Mouse (Mus musculus): Measurements from ENCODE around the gene Ngrn.

The Ngrn gene

DNA sequence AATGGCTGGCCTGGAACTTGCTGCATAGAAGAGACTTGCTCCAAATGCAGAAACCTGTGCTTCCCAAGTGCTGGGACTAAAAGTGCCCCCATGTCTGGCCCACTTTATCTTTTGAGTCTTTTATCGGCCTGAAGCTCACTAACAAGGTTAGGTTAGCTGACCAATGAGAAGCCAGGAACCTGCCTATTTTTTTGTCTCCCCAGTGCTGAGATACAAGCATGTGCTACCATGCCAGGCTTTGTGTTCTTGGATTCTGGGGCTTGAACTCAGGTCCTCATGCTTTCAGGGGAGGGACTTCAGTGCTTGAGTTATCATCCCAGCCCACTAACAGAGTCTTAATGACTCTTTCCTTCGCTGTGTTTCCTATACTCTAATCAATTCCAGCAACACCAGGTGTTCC lies 3.3 kb upstream of the Ngrn start:
- in situ Hi-C loops (cut with MboI, MseI), result no loop called here

DNA sequence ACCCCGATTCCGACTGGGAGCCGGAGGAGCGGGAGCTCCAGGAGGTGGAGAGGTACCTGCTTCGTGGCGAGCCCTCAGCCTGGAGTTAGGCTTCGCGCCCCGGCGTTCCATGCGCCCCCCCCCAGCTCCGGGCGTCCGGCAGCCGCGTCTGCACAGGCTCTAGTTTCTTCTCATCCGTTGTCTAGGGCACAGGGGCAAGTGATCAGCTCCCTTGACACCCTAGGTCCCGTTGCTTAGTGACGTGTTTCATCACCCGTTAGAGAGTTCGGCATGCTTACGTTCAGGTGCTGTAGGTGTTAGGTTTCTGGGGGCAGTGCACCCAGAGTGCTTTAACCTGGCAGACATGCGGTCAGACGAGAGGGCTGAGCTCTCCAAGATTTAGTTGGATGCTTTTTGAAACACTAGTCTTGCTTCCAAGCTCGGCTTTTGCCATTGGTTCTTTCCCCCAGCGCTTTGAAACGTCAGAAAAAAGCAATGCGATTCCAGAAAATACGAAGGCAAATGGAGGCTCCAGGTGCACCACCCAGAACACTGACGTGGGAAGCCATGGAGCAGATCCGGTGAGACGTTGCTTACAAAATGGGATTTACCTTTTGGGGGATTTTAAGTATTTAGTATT lies 466 bp downstream of the Ngrn start:
- in situ Hi-C loops (cut with MboI, MseI), result no loop called here

DNA sequence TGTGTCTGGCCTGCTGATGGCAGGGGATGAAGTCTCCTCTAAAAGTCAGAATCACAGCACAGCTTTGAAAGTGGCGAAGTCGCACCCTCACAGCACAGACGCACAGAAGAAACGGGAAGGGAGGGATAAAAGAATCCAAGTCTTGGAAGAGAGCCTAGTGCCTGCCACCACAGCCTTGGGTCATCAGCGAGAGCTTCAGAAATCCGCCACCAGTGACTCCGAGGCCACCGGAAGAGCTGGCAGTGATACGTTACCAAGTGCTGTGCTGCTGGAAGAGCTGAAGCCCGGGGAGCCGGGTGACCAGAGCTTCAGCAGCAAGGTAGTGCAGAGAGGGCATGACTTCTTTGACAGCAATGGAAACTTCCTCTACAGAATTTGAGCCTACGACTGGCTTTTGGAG lies 3.6 kb downstream of the Ngrn start:
- in situ Hi-C loops (cut with MboI, MseI), result no loop called here

DNA sequence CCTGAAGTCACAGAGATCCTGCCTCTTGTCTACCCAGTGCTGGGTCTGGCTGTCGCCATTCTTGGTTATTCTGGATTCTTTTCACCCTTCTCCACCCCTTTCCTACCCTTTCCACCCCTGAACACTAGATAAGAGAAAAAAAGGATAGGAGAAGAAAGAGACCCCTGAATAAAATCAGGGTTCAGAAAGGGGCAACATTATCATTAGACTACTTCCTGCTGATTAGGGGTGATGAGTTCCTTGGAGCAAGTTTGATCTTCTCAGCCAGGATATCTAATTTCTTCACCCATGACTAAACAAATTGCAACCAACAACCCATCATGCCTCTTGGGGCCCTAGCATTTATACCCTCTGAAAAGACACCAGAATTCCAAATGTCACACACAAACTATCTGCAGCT lies 6.7 kb downstream of the Ngrn start:
- in situ Hi-C loops (cut with MboI, MseI), result no loop called here

DNA sequence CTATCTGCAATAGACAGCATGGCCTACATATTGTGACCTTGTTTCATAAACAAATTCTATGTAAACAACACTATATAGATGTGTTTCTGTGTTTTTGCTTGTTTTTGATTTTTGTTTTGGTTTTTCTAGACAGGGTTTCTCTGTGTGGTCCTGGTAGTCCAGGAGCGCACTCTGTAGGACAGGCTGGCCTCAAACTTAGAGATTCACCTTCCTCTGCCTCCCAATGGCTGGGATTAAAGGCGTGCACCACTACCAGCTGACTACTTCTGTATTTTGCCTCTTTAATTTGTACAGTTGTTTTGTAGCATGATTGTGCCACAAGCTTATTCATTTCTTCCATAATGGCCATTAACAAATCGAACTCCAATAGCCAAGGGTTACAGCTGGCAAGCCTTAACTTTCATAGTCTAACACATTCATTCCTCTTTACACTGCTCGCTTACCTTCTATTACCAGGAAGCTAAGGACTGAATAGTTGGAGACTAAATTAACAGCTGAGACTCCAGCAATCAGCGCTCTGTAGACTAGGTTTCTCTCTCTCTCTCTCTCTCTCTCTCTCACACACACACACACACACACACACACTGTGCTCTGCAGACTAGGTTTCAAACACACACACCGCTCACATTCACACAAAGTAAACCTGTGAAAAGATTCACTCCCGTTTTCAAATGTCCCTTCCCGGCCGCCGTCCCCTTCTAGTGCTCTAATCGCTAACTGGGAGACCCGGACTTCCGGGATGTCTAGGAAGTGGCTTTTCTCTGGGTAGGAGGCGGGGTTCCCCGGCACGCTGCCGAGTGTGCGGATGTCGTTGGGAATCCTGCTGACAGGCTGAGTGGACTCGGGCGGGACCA lies 8.1 kb downstream of the Ngrn start, which contains the start of gene Vps33b:
Gene Vps33b (plus strand): TSS at position 753 of the 854 bp plus-strand sequence.
- in situ Hi-C loops (cut with MboI, MseI), result no loop called here

DNA sequence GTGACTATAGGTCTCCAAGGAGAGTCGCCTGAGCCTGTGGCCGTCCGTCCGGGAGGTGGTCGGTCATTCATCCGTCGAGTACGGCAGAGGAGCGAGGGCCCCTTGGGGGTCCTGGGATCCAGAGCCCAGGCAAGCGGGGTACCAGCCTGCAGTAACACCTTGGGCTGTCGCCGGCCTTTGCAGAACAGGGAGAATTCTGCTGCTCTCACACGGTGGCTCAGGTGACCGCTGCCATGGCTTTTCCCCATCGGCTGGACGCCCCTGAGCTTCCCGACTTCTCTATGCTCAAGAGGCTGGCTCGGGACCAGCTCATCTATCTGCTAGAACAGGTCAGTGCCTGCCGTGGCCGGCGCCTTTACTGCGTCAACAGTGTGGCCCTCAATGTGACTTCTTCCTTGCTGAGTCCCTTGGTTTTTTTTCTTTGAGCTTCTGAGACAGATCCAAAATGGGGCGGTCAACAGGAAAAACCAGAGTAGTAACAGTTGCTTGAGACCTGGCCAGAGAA lies 8.8 kb downstream of the Ngrn start:
- in situ Hi-C loops (cut with MboI, MseI), result no loop called here

DNA sequence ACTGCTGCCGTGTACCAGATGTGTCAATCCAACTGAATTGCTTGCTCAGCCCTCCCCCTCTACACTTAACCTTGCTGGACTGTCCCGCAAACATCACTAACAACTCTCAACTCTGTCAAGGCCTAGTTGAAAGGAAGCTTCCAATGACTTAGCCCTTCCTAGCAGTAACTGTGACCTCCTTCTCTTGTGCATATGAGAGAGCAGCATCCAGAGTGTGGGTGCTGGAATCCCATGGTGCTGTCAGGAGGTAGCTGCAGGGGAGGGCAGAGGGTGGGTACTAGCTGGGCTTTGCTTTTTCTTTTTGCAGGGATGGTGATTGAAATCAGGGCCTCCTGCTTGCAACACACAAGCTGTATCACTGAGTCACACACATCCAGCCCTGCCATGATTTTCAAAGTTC lies 12.4 kb downstream of the Ngrn start:
- in situ Hi-C loops (cut with MboI, MseI), result no loop called here

DNA sequence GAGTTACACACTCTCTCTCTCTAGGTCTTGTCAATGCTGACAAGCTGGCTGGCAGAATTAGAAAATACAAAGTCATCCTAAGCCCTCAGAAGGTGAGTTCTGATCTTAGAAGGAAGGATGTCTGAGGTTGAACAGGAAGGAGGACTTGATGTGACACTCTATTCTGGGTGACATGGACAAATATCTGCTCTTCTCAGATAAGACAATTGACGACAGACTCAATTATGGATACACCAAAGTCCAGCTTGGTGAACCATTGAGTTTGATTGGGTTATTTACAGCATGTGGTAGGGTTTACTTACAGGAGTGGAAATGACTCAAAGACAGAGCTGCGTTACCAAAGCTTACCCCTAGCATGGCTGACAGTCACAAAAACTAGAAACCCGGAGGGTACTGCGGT lies 15.4 kb downstream of the Ngrn start:
- in situ Hi-C loops (cut with MboI, MseI), result no loop called here

DNA sequence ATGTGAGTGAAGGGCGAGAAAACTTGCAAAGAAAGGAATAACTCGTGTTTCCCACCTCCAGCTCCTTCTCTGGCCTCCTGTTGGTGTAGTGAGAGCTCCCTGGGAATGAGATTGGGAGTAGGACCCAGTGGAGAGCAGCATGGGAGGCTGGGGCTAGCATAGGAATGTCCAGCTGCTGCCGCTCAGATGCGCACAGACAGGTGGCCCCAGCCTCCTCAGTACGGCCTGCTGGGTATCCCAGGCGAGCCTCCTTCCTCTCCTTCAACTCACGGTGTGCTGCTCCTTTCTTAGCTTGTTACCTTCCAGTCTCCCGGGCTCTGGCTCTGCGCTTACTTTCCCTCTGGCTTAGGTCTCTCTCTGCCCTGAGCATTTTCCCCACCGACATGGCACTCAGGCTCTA lies 19.0 kb downstream of the Ngrn start:
- in situ Hi-C loops (cut with MboI, MseI), result no loop called here

DNA sequence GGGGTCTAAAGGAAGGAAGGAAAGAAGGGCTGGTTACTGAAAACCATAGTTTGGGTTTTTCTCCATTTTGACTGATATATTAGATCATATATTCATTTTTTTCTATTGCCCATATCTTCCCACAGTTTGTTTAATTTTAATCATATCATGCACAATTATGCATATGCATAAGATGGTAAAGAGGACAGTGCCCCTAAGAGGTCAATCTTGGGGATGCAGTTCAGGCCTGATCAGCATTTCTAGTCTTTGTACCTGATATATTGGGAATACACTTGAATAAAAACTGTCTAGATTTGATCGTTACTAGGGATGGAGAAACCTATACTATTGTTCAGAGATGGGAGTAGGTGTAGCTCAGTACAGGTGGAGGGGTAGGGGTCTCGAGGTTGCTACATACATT lies 20.0 kb downstream of the Ngrn start:
- in situ Hi-C loops (cut with MboI, MseI), result no loop called here

DNA sequence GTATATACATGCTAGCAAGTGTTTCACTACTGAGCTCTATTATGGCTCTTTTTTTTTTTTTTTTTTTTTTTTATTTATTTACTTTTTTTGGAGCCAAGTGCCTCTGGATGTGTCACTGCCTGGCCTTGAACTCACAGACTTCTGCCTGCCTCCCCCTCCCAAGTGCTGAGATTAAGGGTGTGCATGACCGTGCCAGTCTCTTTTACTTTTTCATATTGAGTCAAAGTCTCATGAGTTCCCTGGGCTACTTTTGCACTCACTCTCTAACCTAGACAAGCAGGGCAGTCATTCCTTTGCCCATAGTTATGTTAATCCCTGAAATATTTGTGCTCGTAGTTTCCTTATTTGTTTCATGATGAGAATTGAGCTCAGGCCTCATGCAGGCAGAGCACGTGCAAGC lies 20.6 kb downstream of the Ngrn start:
- in situ Hi-C loops (cut with MboI, MseI), result no loop called here

DNA sequence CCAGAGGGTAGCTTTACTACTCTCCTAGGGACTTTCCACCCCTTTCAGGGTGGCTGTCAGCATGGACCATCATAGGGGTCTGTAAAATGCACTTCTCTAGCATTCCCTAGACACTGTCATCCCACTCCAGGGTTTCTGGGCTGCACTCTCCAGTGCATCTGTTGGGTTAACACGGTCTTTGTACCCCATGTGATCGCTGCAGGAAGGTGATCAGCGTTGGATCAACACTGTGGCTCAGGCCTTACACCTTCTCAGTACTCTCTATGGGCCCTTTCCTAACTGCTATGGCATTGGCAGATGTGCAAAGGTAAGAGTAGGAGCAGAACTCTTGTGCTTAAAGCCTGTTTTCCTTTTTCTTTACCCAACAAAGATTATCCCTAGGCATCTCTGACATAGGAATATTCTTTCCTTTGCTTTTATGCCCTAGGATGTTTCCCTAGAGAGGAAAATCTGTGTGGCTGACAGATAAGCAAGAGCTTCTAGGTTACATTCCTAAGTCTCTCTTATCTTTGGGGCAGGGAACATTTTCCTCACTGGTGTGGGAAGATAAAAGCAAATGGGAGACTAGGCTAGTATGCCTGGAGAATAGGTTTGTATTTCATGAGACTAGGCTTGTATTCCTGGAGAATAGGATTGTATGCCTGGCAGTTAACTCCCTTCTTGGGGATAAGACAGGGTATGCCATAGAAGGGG lies 22.4 kb downstream of the Ngrn start:
- in situ Hi-C loops (cut with MboI, MseI), result no loop called here

DNA sequence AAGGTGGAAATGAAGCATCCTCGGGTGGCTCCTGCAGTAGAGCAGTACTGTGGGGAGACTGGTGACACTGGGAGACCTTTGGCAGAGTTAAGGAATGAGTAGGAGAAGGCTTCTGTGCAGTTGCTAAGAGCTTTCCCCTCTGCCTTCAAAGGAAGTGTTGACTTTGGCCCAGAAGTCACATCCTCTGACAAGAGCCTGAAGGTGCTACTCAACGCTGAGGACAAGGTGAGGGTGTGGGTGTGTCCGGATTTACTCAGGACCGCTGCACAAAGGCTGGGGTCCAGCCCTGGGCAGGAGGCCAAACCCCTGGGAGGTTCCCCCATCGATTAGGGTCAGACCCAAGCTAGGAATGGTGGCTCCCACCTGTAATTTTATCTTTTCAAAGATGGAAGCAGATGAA lies 23.4 kb downstream of the Ngrn start:
- in situ Hi-C loops (cut with MboI, MseI), result no loop called here

DNA sequence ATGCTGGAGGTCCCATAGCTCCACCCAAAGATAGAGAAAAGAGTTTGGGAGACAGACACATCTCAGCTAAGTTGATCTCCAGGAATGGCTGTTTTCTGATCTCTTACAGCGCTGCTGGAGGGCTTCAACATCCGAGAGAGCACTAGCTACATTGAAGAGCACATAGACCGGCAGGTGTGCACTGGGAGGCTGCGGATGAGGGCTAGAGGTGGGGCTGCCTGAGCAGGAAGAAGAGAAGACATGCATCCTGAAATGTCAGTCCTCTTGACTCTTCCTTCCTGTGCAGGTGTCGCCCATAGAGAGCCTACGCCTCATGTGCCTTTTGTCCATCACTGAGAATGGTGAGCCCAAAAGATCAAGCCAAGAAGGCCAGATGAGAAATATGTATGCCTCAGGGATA lies 24.7 kb downstream of the Ngrn start:
- in situ Hi-C loops (cut with MboI, MseI), result no loop called here

DNA sequence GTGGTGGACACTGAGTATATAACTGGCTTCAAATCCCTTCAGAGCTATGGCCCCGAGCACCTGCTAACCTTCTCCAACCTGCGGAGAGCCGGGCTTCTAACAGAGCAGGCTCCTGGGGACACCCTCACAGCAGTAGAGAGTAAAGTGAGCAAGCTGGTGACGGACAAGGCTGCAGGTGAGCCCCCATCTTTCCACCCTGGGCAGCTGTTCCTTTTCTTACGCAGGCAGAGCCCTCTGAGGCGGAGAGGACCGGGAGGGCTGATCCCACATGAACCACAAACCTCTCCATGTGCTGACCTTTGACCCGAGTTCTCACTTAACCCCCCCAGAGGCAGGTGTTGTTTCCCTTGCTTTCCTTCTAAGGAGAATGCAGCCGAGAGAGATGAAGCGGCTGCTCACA lies 26.7 kb downstream of the Ngrn start:
- in situ Hi-C loops (cut with MboI, MseI), result no loop called here

DNA sequence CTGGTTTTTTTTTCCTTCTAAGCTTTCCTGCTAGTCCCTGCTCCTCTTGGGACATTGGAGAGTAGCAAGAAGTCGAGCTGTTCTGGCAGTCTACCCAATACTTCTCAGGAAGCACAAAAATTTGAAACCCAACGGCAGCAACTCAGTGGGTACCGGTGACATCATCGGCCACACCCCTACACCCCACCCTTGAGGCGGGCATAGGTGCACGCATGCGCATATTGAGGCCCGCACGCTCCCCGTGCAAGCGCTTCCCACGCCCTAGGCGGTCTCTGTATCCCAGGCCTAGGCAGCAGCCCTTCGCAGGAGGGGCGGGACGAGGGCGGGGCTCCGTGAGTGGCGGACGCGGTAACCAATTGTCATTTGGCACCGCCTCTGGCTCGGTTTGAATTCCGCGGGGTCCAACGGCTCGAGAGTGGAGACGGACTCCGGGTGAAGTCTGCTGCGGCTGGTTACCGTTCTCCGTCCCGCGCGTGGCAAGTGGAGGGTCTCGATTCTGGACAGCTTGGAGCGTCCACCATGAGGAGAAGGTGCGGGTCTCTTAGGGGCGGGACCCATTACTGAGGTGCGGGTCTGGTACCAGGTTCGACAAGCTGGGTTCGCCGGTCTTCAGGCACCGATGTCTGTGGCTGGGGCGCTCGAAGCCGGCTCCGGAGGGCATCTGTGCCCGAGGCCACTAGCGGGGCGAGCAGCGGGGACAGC lies 33.2 kb downstream of the Ngrn start, which contains the start of gene Prc1:
Gene Prc1 (plus strand): TSS at position 389 of the 702 bp plus-strand sequence.
- in situ Hi-C loops (cut with MboI, MseI), result no loop called here

DNA sequence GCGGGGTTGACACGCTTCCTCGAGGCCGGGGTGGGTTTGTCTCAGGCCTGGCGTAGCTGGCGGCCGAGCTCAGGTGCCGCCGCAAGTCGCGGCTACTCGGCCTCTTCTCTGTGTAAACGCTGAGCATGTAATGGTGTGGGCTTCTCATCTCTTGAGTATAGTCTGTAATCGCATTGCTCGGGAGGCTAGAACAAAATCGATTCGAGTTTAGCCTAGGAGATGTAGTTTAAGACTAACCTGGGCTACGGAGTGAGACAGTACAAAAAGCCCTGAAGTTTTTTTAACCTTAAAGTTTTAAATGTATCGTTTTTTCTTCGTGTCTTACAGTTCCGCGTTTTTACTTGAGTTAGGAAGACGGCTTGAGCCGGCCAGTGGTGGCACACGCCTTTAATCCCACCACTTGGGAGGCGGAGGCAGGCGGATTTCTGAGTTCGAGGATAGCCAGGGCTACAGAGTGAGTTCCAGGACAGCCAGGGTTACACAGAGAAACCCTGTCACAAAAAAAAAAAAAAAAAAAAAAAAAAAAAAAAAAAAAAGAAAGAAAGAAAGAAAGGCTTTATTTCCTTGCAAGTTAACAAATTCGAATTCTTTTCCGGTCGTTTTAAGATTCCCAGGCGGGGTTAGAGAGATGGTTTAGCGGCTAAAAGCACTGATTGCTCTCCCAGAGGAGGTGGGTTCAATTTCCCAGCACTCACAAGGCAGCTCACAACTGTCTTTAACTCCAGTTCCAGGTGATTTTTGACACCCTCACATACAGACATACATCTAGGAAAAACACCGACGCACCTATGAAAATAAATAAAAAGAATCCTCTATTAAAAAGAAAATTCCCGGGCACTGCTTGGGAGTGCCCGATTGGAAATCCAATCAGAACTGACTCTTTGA lies 34.0 kb downstream of the Ngrn start:
- in situ Hi-C loops (cut with MboI, MseI), result no loop called here

DNA sequence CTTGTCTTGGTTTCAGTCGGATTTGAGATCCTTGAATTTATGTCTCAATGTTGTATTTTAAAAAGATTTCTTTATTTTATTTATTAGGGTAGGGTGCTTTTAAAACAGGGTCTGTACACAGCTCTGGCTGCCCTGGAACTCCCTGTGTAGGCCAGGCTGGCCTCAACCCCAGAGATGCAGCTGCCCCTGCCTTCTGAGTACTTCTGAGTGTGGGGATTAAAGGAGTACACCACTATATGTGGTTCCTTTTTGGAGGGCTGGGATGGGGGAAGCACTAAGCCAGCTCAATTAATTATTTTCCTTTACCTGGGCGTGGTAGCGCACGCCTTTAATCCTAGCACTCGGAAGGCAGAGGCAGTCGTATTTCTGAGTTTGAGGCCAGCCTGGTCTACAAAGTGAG lies 35.4 kb downstream of the Ngrn start:
- in situ Hi-C loops (cut with MboI, MseI), result no loop called here

DNA sequence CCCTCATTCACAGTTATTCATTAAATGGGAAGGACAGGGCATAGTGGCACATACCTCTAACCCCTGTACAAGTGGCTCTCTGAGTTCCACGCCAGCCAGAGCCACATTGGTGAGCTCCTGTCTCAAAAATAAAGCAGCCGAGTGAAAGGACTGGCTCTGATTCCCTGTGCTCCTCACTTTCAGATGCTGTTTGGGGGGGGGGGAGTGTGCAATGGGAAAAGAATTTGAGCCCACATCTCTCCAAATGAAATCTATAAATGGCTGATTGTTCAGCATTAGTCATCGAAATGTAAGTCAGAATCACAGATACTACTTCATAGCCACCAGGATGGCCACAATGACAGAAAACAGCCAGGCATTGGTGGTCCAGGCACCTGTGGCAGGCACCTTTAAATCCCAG lies 36.0 kb downstream of the Ngrn start:
- in situ Hi-C loops (cut with MboI, MseI), result no loop called here

DNA sequence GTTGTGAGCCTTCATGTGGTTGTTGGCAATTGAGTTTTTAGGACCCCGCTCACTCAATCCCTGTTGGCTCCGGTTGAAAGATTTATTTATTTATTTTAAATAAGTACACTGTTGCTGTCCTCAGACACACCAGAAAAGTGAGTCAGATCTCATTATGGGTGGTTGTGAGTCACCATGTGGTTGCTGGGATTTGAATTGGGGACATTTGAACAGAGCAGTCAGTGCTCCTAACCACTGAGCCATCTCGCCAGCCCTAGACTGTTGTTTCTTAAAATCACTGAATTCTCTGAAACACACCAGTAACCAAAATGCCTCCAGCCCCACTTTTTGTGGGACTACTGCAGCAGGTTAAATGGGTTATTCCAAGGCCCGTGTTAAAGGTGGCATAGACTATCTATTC lies 37.7 kb downstream of the Ngrn start:
- in situ Hi-C loops (cut with MboI, MseI), result no loop called here

DNA sequence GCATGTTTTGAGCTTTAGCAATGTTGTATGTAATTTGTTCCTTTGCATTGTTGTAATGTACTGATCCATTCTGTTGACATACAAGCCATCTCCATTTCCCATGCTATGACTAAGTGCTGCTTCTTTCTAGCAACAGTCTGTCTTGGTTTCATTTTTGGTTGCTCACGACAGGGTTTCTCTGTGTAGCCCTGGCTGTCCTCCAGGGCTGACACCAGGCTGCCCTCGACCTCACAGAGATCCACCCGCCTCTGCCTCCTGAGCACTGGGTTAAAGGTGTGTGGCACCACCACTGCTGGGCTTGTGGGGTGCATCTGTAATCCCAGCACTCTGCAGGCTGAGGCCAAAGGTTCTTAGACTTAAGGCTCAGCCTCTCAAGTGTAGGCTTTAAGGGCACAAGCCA lies 38.6 kb downstream of the Ngrn start:
- in situ Hi-C loops (cut with MboI, MseI), result no loop called here
